Mouse (Mus musculus) intestine, postnatal 0 days (tissue): ENCODE data around the gene Gm20498. TPM values are rescaled to one million over a fixed set of nuclear protein-coding genes. Genes with fewer than 3 reads are reported as not detected.

ENCODE experiments used
- ATAC-seq: fragments of 200-750 bp; cut with Nextera tagmentation; 2 replicates; pipeline ENCODE4 v1.8.0; 2017; ENCODE audit warnings: mild to moderate bottlenecking, moderate TSS enrichment, moderate library complexity
- H3K27ac ChIP-seq: fragments of 300-500 bp; sonication (generic); 2 replicates; pipeline ENCODE4 v1.5.1; 2014; ENCODE audit warnings: mild to moderate bottlenecking, low read depth, low read length, moderate library complexity
- H3K27me3 ChIP-seq: fragments of 300-500 bp; sonication (generic); replicated peaks from 2 replicates; pipeline ENCODE4 v1.6.1; 2014; ENCODE audit warnings: low read length, mixed read lengths; ENCODE audit not compliant: control insufficient read depth, insufficient read depth
- H3K36me3 ChIP-seq: fragments of 300-500 bp; sonication (generic); 2 replicates; pipeline ENCODE4 v1.6.1; 2014; ENCODE audit warnings: mild to moderate bottlenecking, moderate library complexity; ENCODE audit not compliant: control insufficient read depth, insufficient read depth
- H3K4me1 ChIP-seq: fragments of 300-500 bp; sonication (generic); replicated peaks from 2 replicates; pipeline ENCODE4 v1.6.1; 2014; ENCODE audit warnings: antibody characterized with exemption, low read length, mixed read lengths; ENCODE audit not compliant: control insufficient read depth, insufficient read depth
- H3K4me2 ChIP-seq: fragments of 300-500 bp; sonication (generic); replicated peaks from 2 replicates; pipeline ENCODE4 v1.6.1; 2014; ENCODE audit warnings: low read depth, mild to moderate bottlenecking, moderate library complexity
- H3K4me3 ChIP-seq: fragments of 300-500 bp; sonication (generic); 2 replicates; pipeline ENCODE4 v1.5.1; 2014; ENCODE audit warnings: low read depth, low read length
- H3K9ac ChIP-seq: fragments of 300-500 bp; sonication (generic); 2 replicates; pipeline ENCODE4 v1.6.1; 2014; ENCODE audit warnings: mild to moderate bottlenecking, low read depth, low read length
- H3K9me3 ChIP-seq: fragments of 300-500 bp; sonication (generic); 2 replicates; pipeline ENCODE4 v1.6.1; 2016; ENCODE audit warnings: mixed run types; ENCODE audit not compliant: control insufficient read depth
- CTCF ChIP-seq: sonication (generic); IDR thresholded peaks from 2 replicates; pipeline ENCODE4 v1.5.1; 2016; ENCODE audit warnings: low read depth, mild to moderate bottlenecking, control low read depth, antibody characterized with exemption, moderate library complexity
- WGBS: fragments of 180-500 bp; shearing (Covaris S2); extraction: QIAGEN DNeasy Blood & Tissue Kit; methylation state at CpG from one replicate; pipeline ENCODE4 v1.1.7; 2014; 5-methylcytosine and 5-hydroxymethylcytosine counted together
- polyA plus RNA-seq: library from polyadenylated mRNA; unstranded; fragments of >200 nt; fragmentation: Nextera tagmentation; extraction: Ambion mirVana; gene quantifications from 2 replicates; pipeline ENCODE4 v1.2.1, GENCODE M21; 2015

Gm20498 gene
- 35.4 and 39.9 TPM in 2 replicates for polyA plus RNA-seq

DNA sequence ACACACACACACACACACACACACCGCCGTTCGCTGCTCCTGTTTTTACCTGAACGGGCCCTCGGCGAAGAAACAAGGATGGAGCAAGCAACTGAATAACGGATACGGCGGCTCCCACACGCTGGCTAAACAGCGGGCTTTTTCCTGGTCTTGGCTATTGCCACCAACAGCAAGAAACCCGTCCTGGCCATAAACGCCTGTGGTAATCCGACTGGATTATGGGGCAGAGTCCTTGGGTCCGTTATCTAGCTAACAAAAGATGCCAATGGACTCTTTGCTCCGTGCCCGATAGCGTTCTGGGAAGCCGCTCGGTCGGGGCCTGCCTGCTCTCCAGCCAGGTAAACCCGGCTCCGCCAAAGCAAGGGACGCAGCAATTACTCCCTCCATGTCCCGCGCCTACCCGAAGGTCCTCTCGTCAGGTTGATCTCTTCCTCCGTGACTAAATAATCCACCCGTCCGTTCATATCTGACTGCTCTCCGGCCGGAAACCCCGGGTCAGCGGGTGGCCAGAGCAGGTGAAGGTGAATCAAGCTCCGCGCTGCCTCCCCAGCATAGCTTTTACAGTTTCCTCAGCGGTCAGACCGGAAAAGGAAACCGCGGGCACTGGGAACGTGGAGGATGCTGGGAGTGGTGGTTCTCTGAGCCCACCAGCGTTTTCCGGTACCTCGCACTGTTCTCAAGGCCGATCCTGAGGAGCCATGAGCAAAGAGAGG, at the start of gene Gm20498, which contains the start of gene Synj2bp:
Gene Gm20498 (minus strand): TSS at position 590 of the 713 bp plus-strand sequence.
Gene Synj2bp (minus strand): TSS at position 596 of the 713 bp plus-strand sequence.
- WGBS = under 1% methylated on average over 46 of the region's 46 CpGs
- ATAC-seq = peak; percentile 82
- peak within 1 kb of the TSS; percentile 89 for H3K4me3 ChIP-seq
- peak within 1 kb of the TSS; percentile 70 for H3K4me2 ChIP-seq
- peak within 1 kb of the TSS; percentile 73 for H3K9ac ChIP-seq
- 0 out of 2 replicates have a peak, but pooled peaks cover 7% of the 10 kb centered on the region for H3K4me1 ChIP-seq
- no peaks in the 10 kb centered on the region for H3K27me3 ChIP-seq
- H3K27ac ChIP-seq = peak within 1 kb of the TSS; percentile 83
- no peak for TF ChIP-seq CTCF
- H3K36me3 ChIP-seq = no peaks in the 10 kb centered on the region
- no peaks in the 10 kb centered on the region for H3K9me3 ChIP-seq

DNA sequence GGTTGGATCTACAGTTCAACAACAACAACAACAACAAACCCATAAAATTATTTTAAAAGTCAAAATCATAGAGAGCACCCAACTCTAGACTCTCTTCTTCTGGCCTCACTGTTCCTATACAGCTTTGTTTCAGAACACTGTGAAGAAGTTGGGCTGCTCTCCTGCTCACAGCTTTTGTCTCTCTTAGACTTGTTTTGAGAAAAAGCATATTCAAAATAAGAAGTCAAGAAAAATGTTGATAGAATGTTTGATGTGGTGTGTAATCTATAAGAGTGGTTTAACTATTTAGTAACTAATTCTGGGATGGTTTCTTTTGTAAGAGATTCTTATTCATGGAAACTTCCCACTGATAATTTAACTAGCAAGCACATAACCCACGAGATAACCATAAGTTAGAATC, 35.7 kb upstream of the Gm20498 start, which contains the start of gene Adam21:
Gene Adam21 (minus strand): TSS at position 101 of the 400 bp plus-strand sequence.
- Histone ChIP-seq H3K4me1 (no peaks in the 10 kb centered on the region), H3K4me3 (no peak within 1 kb of the TSS), H3K27ac (no peak within 1 kb of the TSS), H3K27me3 (no peaks in the 10 kb centered on the region), H3K9ac (no peak within 1 kb of the TSS), H3K36me3 (no peaks in the 10 kb centered on the region), H3K4me2 (no peak within 1 kb of the TSS), H3K9me3 (no peaks in the 10 kb centered on the region)
- TF ChIP-seq CTCF = no peak
- WGBS = 91% methylated on average over 1 of the region's 1 CpGs
- no peak for ATAC-seq

DNA sequence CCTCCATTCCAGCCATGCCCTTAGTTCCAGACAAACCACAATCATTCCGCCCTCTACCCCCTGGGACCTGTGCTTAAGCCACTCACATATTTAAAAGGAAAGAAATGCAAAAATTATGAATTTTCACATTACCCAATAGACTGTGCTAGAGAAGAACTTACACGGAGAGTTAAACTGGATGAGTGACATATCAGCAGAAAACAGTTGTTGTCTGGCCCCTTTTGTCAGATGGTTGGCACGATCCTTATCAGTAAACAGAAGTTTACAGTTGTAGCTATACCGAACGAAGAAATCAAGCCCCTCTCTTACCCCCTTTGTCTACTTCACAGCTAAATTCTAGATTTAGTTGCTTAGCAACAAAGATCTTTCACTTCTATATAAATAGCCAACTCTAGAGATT, 35.2 kb upstream of the Gm20498 start:
- H3K4me2 ChIP-seq = no peak overlapping the region
- no peak for ATAC-seq
- H3K9me3 ChIP-seq = no peaks in the 10 kb centered on the region
- H3K36me3 ChIP-seq = no peaks in the 10 kb centered on the region
- no peak overlapping the region for H3K4me3 ChIP-seq
- H3K27me3 ChIP-seq = no peaks in the 10 kb centered on the region
- TF ChIP-seq CTCF = no peak
- H3K27ac ChIP-seq = no peak overlapping the region
- no peaks in the 10 kb centered on the region for H3K4me1 ChIP-seq
- no peak overlapping the region for H3K9ac ChIP-seq
- WGBS = 86% methylated on average over 5 of the region's 5 CpGs

DNA sequence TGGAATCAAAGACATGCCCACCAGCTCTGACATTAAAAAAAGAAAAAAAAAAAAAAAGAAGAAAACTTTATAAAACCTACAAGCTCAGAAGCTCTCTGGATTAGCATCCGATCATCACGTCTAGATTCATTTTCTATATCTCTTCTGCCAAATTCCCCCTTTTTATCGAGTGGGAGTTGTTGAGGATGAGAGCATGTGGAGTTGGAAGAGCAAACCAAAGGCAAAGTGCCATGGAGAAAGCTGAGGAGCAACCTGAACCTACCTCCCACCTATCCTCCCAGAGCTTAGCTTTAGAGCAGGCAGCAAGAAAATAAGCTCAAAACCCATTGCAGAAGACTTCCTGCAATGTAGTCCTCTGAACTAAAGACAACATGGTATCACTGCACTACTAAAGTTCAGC, 31.5 kb upstream of the Gm20498 start:
- H3K9me3 ChIP-seq = no peaks in the 10 kb centered on the region
- H3K27me3 ChIP-seq = no peaks in the 10 kb centered on the region
- H3K4me1 ChIP-seq = no peaks in the 10 kb centered on the region
- H3K4me3 ChIP-seq = no peak overlapping the region
- WGBS = 96% methylated on average over 3 of the region's 3 CpGs
- H3K36me3 ChIP-seq = no peaks in the 10 kb centered on the region
- TF ChIP-seq CTCF = no peak
- ATAC-seq = no peak
- H3K4me2 ChIP-seq = no peak overlapping the region
- H3K27ac ChIP-seq = no peak overlapping the region
- no peak overlapping the region for H3K9ac ChIP-seq

DNA sequence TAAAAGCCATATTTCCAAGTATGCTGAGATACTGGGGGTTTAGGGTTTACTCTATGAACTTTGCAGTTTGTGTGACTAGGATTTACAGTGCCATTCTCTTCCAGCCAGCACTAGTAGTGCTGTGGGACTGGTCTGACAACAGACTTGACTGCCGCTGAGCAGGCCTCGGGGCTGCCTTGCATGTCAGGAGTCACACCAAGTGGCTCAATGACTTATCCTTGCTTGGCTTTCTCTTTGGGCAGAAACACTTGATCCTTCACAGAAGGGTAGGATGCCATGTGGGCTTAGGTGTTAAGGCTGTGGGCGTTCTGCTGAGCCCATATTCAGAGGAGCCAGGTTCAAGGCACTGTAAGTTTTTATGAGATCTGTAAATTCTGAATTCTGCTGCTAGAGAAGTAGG, 16.6 kb upstream of the Gm20498 start:
- H3K36me3 ChIP-seq = no peaks in the 10 kb centered on the region
- no peaks in the 10 kb centered on the region for H3K27me3 ChIP-seq
- H3K4me3 ChIP-seq = no peak overlapping the region
- WGBS = 79% methylated on average over 3 of the region's 3 CpGs
- no peak overlapping the region for H3K27ac ChIP-seq
- no peaks in the 10 kb centered on the region for H3K9me3 ChIP-seq
- ATAC-seq = no peak
- no peaks in the 10 kb centered on the region for H3K4me1 ChIP-seq
- no peak overlapping the region for H3K4me2 ChIP-seq
- H3K9ac ChIP-seq = no peak overlapping the region
- no peak for TF ChIP-seq CTCF

DNA sequence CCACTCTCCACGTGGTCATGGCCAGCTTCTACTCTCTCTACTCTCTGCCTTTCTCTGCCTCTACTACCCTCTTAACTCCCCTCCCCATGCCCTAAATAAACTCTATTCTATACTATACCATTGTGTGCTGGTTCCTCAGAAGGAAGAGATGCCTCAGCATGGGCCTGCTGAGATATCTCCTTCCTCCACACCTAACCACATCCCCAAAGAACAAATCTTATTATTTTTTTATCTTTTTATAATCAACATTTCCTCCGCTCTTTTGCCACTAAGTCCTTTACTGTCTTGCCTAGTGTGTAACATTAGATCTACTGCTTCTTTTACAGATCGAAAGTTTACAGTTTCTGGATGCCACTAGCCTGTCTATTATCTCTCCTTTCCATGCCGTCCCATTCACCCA, 14.5 kb upstream of the Gm20498 start:
- no peaks in the 10 kb centered on the region for H3K27me3 ChIP-seq
- H3K9me3 ChIP-seq = no peaks in the 10 kb centered on the region
- TF ChIP-seq CTCF = no peak
- H3K27ac ChIP-seq = no peak overlapping the region
- H3K4me3 ChIP-seq = no peak overlapping the region
- H3K4me1 ChIP-seq = no peaks in the 10 kb centered on the region
- H3K36me3 ChIP-seq = no peaks in the 10 kb centered on the region
- 64% methylated on average over 4 of the region's 4 CpGs for WGBS
- H3K9ac ChIP-seq = no peak overlapping the region
- H3K4me2 ChIP-seq = no peak overlapping the region
- ATAC-seq = no peak
